26 mouse cellular contexts compared by ENCODE assay signal in the genomic region with DNA sequence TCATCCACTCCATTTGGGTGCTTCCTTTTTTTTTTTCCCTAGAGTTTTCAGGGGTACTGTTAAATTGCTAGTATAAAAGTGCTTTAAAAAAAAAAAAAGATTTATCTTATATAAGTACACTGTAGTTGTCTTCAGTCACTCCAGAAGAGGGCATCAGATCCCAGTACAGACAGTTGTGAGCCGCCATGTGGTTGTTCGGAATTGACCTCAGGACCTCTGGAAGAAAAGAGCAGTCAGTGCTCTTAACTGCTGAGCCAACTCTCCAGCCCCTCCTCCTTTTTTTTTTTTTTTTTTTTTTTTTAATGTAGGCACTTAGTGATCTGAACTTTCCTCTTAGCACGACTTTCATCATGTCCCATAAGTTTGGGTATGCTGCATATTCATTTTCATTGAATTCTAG. TPM values are rescaled to one million over a fixed set of nuclear protein-coding genes. Genes with fewer than 3 reads are reported as not detected.
A peak's percentile ranks its signal among the peaks of the same experiment; 100 is the strongest.
DNase-seq lines count a peak whose midpoint lies in the region; ATAC-seq and TF ChIP-seq lines count a peak whose summit lies in the region.
"Had no signal": no experiment of that assay in that cellular context is flagged by ENCODE, and none has a peak within 500 bp of the region (broad histone marks: within the 10 kb centered on the region; RNA-seq: fewer than 3 reads in every experiment).

No protein-coding gene starts in this region.

- no peak for ATAC-seq in liver, embryonic 14.5 days (ENCODE audit: insufficient read depth)
- no peak for ATAC-seq in stomach, postnatal 0 days (ENCODE audit: low FRiP score, low TSS enrichment)
- ATAC-seq: hindbrain, postnatal 0 days had no signal

- TF ChIP-seq POLR2A in heart, adult 2 months (IDR thresholded peaks at IDR 0.05; ENCODE audit: insufficient read depth, low read depth, low read length) = no peak
- no peak for TF ChIP-seq POLR2A in MEL (IDR thresholded peaks at IDR 0.05; ENCODE audit: control insufficient read depth in 1 of 2, insufficient read depth in 1 of 2, low read depth in 1 of 2, low read length in 2 of 2, poor library complexity in 1 of 2)

- H3K27me3 ChIP-seq in heart, adult 2 months (ENCODE audit: control insufficient read depth, insufficient read depth, low read length) = no peaks in the 10 kb centered on the region
- no peaks in the 10 kb centered on the region for H3K27me3 ChIP-seq in liver, embryonic 14.5 days (ENCODE audit: control insufficient read depth, insufficient read depth, low read length)
- peaks cover 0 to 28% of the 10 kb centered on the region in 2 experiments for H3K27me3 ChIP-seq in MEL (ENCODE audit: control insufficient read depth in 1 of 2, insufficient read depth in 2 of 2, low read length in 2 of 2)
- no peaks in the 10 kb centered on the region for H3K27me3 ChIP-seq in stomach, postnatal 0 days (ENCODE audit: control insufficient read depth, insufficient read depth, low read length)
- H3K27me3 ChIP-seq: embryonic facial prominence, embryonic 13.5 days; stomach, embryonic 15.5 days had no signal

- H3K9ac ChIP-seq in heart, adult 2 months (ENCODE audit: low read depth, low read length) = no peak overlapping the region
- H3K9ac ChIP-seq in liver, embryonic 14.5 days (replicated peaks) = no peak overlapping the region
- H3K9ac ChIP-seq in MEL (ENCODE audit: control insufficient read depth, low read depth, low read length, poor library complexity, severe bottlenecking) = no peak overlapping the region
- no peak overlapping the region for H3K9ac ChIP-seq in stomach, postnatal 0 days (ENCODE audit: low read length)
- H3K9ac ChIP-seq: embryonic facial prominence, embryonic 13.5 days; stomach, embryonic 15.5 days had no signal

- DNase-seq in heart, adult 2 months = no peak
- no peak for DNase-seq in heart, adult 9 months (ENCODE audit: low spot score in 2 of 2)
- DNase-seq in liver, embryonic 14.5 days (ENCODE audit: low read depth in 3 of 3, low spot score in 3 of 3) = no peak
- no peak for DNase-seq in liver
- DNase-seq in MEL (ENCODE audit: low read depth, low spot score) = no peak
- DNase-seq in stomach, postnatal 0 days (ENCODE audit: low spot score) = no peak
- no peak for DNase-seq in right cerebral cortex, postnatal 10 days (ENCODE audit: low spot score in 2 of 2)
- DNase-seq: adrenal gland, postnatal 25 days; cerebellum, adult 2 months; gastrocnemius, postnatal 10 days; heart, postnatal 4 days; kidney, adult 9 months; layer of hippocampus, postnatal 36 days; left cerebral cortex, postnatal 4 days; lung, postnatal 36 days; spleen, adult 18-20 months; thymus, postnatal 14 days had no signal

- H3K36me3 ChIP-seq in heart, adult 2 months (ENCODE audit: control insufficient read depth, insufficient read depth, low read length) = no peaks in the 10 kb centered on the region
- H3K36me3 ChIP-seq in liver, embryonic 14.5 days (replicated peaks; ENCODE audit: control insufficient read depth, insufficient read depth, low read depth) = no peaks in the 10 kb centered on the region
- no peaks in the 10 kb centered on the region for H3K36me3 ChIP-seq in MEL (ENCODE audit: control insufficient read depth in 1 of 2, insufficient read depth in 2 of 2, low read length in 2 of 2)
- H3K36me3 ChIP-seq in stomach, postnatal 0 days (ENCODE audit: control insufficient read depth, insufficient read depth, low read length) = no peaks in the 10 kb centered on the region
- H3K36me3 ChIP-seq: embryonic facial prominence, embryonic 13.5 days; midbrain, embryonic 10.5 days; stomach, embryonic 15.5 days had no signal

- H3K9me3 ChIP-seq in liver, embryonic 14.5 days (ENCODE audit: control insufficient read depth, low read length) = no peaks in the 10 kb centered on the region
- H3K9me3 ChIP-seq in MEL (replicated peaks; ENCODE audit: insufficient read depth, low read length) = no peaks in the 10 kb centered on the region
- H3K9me3 ChIP-seq in stomach, postnatal 0 days (ENCODE audit: control insufficient read depth, low read length) = no peaks in the 10 kb centered on the region
- H3K9me3 ChIP-seq: embryonic facial prominence, embryonic 13.5 days; midbrain, embryonic 10.5 days; stomach, embryonic 15.5 days had no signal

- no peak overlapping the region for H3K27ac ChIP-seq in heart, adult 2 months
- H3K27ac ChIP-seq in liver, embryonic 14.5 days = no peak overlapping the region
- H3K27ac ChIP-seq in MEL (ENCODE audit: control insufficient read depth, low read depth, low read length) = no peak overlapping the region
- H3K27ac ChIP-seq in stomach, postnatal 0 days (replicated peaks) = no peak overlapping the region
- H3K27ac ChIP-seq: embryonic facial prominence, embryonic 13.5 days; hindbrain, postnatal 0 days; midbrain, embryonic 10.5 days; stomach, embryonic 15.5 days had no signal

- no peak overlapping the region for H3K4me2 ChIP-seq in liver, embryonic 14.5 days (ENCODE audit: low read depth)
- no peak overlapping the region for H3K4me2 ChIP-seq in stomach, postnatal 0 days (replicated peaks; ENCODE audit: low read depth)
- H3K4me2 ChIP-seq: embryonic facial prominence, embryonic 13.5 days; stomach, embryonic 15.5 days had no signal

- 45% methylated on average over 3 of the region's 3 CpGs for WGBS in heart, adult 2 months
- 43% methylated on average over 3 of the region's 3 CpGs for WGBS in liver, embryonic 14.5 days (ENCODE audit: insufficient replicate concordance)
- WGBS in stomach, postnatal 0 days = 45% methylated on average over 3 of the region's 3 CpGs

- TF ChIP-seq EP300 in heart, adult 2 months (IDR thresholded peaks at IDR 0.05; ENCODE audit: insufficient read depth, low read depth, low read length) = no peak
- TF ChIP-seq EP300 in liver, embryonic 14.5 days (IDR thresholded peaks at IDR 0.05; ENCODE audit: low read depth) = no peak
- no peak for TF ChIP-seq EP300 in MEL (IDR thresholded peaks at IDR 0.05; ENCODE audit: low read depth in 1 of 2, low read length in 2 of 2)
- no peak for TF ChIP-seq EP300 in stomach, postnatal 0 days (optimal IDR thresholded peaks at IDR 0.05)

- H3K4me1 ChIP-seq in heart, adult 2 months (ENCODE audit: control insufficient read depth, insufficient read depth, low read length) = no peaks in the 10 kb centered on the region
- H3K4me1 ChIP-seq in liver, embryonic 14.5 days (replicated peaks; ENCODE audit: control insufficient read depth in 2 of 2, insufficient read depth in 2 of 2, low read length in 1 of 2) = no peaks in the 10 kb centered on the region
- H3K4me1 ChIP-seq in MEL (ENCODE audit: control insufficient read depth in 1 of 2, insufficient read depth in 2 of 2, low read length in 2 of 2) = no peaks in the 10 kb centered on the region
- no peaks in the 10 kb centered on the region for H3K4me1 ChIP-seq in stomach, postnatal 0 days (replicated peaks; ENCODE audit: control insufficient read depth, insufficient read depth)
- H3K4me1 ChIP-seq: embryonic facial prominence, embryonic 13.5 days; midbrain, embryonic 10.5 days; stomach, embryonic 15.5 days had no signal

- TF ChIP-seq CTCF in heart, adult 2 months (IDR thresholded peaks at IDR 0.05) = peak; percentile 10; the same call in 1 of the 2 replicates
- TF ChIP-seq CTCF in liver, embryonic 14.5 days (IDR thresholded peaks at IDR 0.05; ENCODE audit: low read depth) = peak; percentile 5; the same call in 1 of the 2 replicates
- peak in 2 of 3 experiments; percentile 3 to 14; a peak in 1 of 6 replicates for TF ChIP-seq CTCF in MEL (IDR thresholded peaks at IDR 0.05 in 2 of 3, conservative IDR thresholded peaks at IDR 0.05 in 1 of 3; ENCODE audit: control insufficient read depth in 1 of 3, insufficient read depth in 1 of 3, low read depth in 2 of 3, low read length in 3 of 3, poor library complexity in 1 of 3, severe bottlenecking in 1 of 3)
- peak; percentile 28; the same call in 1 of the 2 replicates for TF ChIP-seq CTCF in stomach, postnatal 0 days (IDR thresholded peaks at IDR 0.05; ENCODE audit: low read depth)

- intact Hi-C loops in heart, adult 2 months (cut with DNase I) = no loop called here

- H3K4me3 ChIP-seq in heart, adult 2 months = no peak overlapping the region
- H3K4me3 ChIP-seq in liver, embryonic 14.5 days (ENCODE audit: insufficient read depth in 1 of 2, low read depth in 2 of 2, low read length in 2 of 2) = no peak overlapping the region
- H3K4me3 ChIP-seq in MEL (ENCODE audit: control insufficient read depth in 1 of 2, insufficient read depth in 1 of 2, low read depth in 2 of 2, low read length in 2 of 2) = no peak overlapping the region
- no peak overlapping the region for H3K4me3 ChIP-seq in stomach, postnatal 0 days (ENCODE audit: low read depth, low read length)
- H3K4me3 ChIP-seq: embryonic facial prominence, embryonic 13.5 days; midbrain, embryonic 10.5 days; stomach, embryonic 15.5 days had no signal

- H3K79me2 ChIP-seq in heart, adult 2 months (replicated peaks; ENCODE audit: control insufficient read depth, insufficient read depth, low read length) = no peaks in the 10 kb centered on the region
- no peaks in the 10 kb centered on the region for H3K79me2 ChIP-seq in MEL (ENCODE audit: control insufficient read depth, insufficient read depth, low read length, poor library complexity)

- no peak for TF ChIP-seq RAD21 in MEL (IDR thresholded peaks at IDR 0.05; ENCODE audit: low read depth, low read length)

RNA-seq across cellular contexts. Expression of a gene that starts 6.8 kb away (rescaled TPM):
- total RNA-seq in heart, adult 2 months (2021) = not detected
- polyA plus RNA-seq in heart, adult 2 months (2012; rRNA removed) = 0.15 TPM in 1 of 2 replicates, not detected in the other
- polyA plus RNA-seq in liver, embryonic 14.5 days (2012; rRNA removed) = 0.03 TPM in 1 of 2 replicates, not detected in the other
- not detected in 2 replicates for polyA plus RNA-seq in liver, embryonic 14.5 days (2014; fragmentation: Nextera tagmentation; extraction: Ambion mirVana)
- total RNA-seq in MEL (2012; rRNA removed) = not detected in 2 replicates
- not detected for polyA plus RNA-seq in MEL (2012; ENCODE audit: insufficient read depth in 1 of 2, insufficient read length in 2 of 2, low read depth in 1 of 2, low replicate concordance in 2 of 2, missing spikeins in 1 of 2)
- 0.07 and 0.18 TPM in 2 replicates for polyA plus RNA-seq in stomach, postnatal 0 days (2015; fragmentation: Nextera tagmentation; extraction: Ambion mirVana)
- total RNA-seq: adrenal gland, postnatal 25 days; gastrocnemius, postnatal 10 days; heart, adult 8-10 months had no signal
- polyA plus RNA-seq: C2C12; large intestine, adult 2 months; liver, embryonic 16.5 days; stomach, embryonic 15.5 days had no signal

RNA-seq across cellular contexts. Expression of a gene that starts 8.8 kb away (rescaled TPM):
- total RNA-seq in heart, adult 2 months (2021) = 1 to 10 TPM; 3.1 to 4.3 TPM
- 10.0 and 21.2 TPM in 2 replicates for polyA plus RNA-seq in heart, adult 2 months (2012; rRNA removed)
- polyA plus RNA-seq in liver, embryonic 14.5 days (2012; rRNA removed) = 10.5 and 12.8 TPM in 2 replicates
- polyA plus RNA-seq in liver, embryonic 14.5 days (2014; fragmentation: Nextera tagmentation; extraction: Ambion mirVana) = 9.0 and 9.1 TPM in 2 replicates
- total RNA-seq in MEL (2012; rRNA removed) = 17.2 and 22.4 TPM in 2 replicates
- polyA plus RNA-seq in MEL (2012; ENCODE audit: insufficient read depth in 1 of 2, insufficient read length in 2 of 2, low read depth in 1 of 2, low replicate concordance in 2 of 2, missing spikeins in 1 of 2) = 100 to 1,000 TPM in 1 of 2 experiments, not detected in 1; 111 TPM
- polyA plus RNA-seq in stomach, postnatal 0 days (2015; fragmentation: Nextera tagmentation; extraction: Ambion mirVana) = 1.5 and 1.8 TPM in 2 replicates

RNA-seq across cellular contexts. Expression of a gene that starts 29.6 kb away (rescaled TPM):
- not detected for total RNA-seq in heart, adult 2 months (2021)
- polyA plus RNA-seq in heart, adult 2 months (2012; rRNA removed) = 0.38 and 0.55 TPM in 2 replicates
- not detected in 2 replicates for polyA plus RNA-seq in liver, embryonic 14.5 days (2012; rRNA removed)
- not detected in 2 replicates for polyA plus RNA-seq in liver, embryonic 14.5 days (2014; fragmentation: Nextera tagmentation; extraction: Ambion mirVana)
- total RNA-seq in MEL (2012; rRNA removed) = not detected in 2 replicates
- not detected for polyA plus RNA-seq in MEL (2012; ENCODE audit: insufficient read depth in 1 of 2, insufficient read length in 2 of 2, low read depth in 1 of 2, low replicate concordance in 2 of 2, missing spikeins in 1 of 2)
- polyA plus RNA-seq in stomach, postnatal 0 days (2015; fragmentation: Nextera tagmentation; extraction: Ambion mirVana) = not detected in 2 replicates
- total RNA-seq: adrenal gland, postnatal 25 days; gastrocnemius, postnatal 10 days; heart, adult 8-10 months; heart, postnatal 4 days; hindbrain, postnatal 0 days; layer of hippocampus, postnatal 36 days; left cerebral cortex, postnatal 4 days had no signal
- polyA plus RNA-seq: C2C12; cerebellum, adult 2 months; embryonic facial prominence, embryonic 13.5 days; hindbrain, postnatal 0 days; large intestine, adult 2 months; liver, embryonic 16.5 days; midbrain, embryonic 10.5 days; neural tube, embryonic 11.5 days; stomach, embryonic 15.5 days had no signal

RNA-seq across cellular contexts. Expression of a gene that starts 32.1 kb away (rescaled TPM):
- 10 to 100 TPM in 1 of 2 experiments, 1 to 10 TPM in 1; 6.2 to 10.8 TPM for total RNA-seq in heart, adult 2 months (2021)
- polyA plus RNA-seq in heart, adult 2 months (2012; rRNA removed) = 13.1 and 14.0 TPM in 2 replicates
- polyA plus RNA-seq in liver, embryonic 14.5 days (2012; rRNA removed) = 7.9 and 10.0 TPM in 2 replicates
- 4.1 and 4.5 TPM in 2 replicates for polyA plus RNA-seq in liver, embryonic 14.5 days (2014; fragmentation: Nextera tagmentation; extraction: Ambion mirVana)
- 0.19 TPM in 1 of 2 replicates, not detected in the other for total RNA-seq in MEL (2012; rRNA removed)
- under 1 TPM in 1 of 2 experiments, not detected in 1; 0.38 TPM for polyA plus RNA-seq in MEL (2012; ENCODE audit: insufficient read depth in 1 of 2, insufficient read length in 2 of 2, low read depth in 1 of 2, low replicate concordance in 2 of 2, missing spikeins in 1 of 2)
- 26.8 and 29.5 TPM in 2 replicates for polyA plus RNA-seq in stomach, postnatal 0 days (2015; fragmentation: Nextera tagmentation; extraction: Ambion mirVana)

RNA-seq across cellular contexts. Expression of a gene that starts 35.7 kb away (rescaled TPM):
- total RNA-seq in heart, adult 2 months (2021) = not detected
- 0.37 and 0.73 TPM in 2 replicates for polyA plus RNA-seq in heart, adult 2 months (2012; rRNA removed)
- polyA plus RNA-seq in liver, embryonic 14.5 days (2012; rRNA removed) = 1.1 and 1.5 TPM in 2 replicates
- polyA plus RNA-seq in liver, embryonic 14.5 days (2014; fragmentation: Nextera tagmentation; extraction: Ambion mirVana) = 2.1 and 2.6 TPM in 2 replicates
- 8.5 and 9.2 TPM in 2 replicates for total RNA-seq in MEL (2012; rRNA removed)
- polyA plus RNA-seq in MEL (2012; ENCODE audit: insufficient read depth in 1 of 2, insufficient read length in 2 of 2, low read depth in 1 of 2, low replicate concordance in 2 of 2, missing spikeins in 1 of 2) = 10 to 100 TPM in 1 of 2 experiments, not detected in 1; 32.0 TPM
- 48.4 TPM in 2 replicates for polyA plus RNA-seq in stomach, postnatal 0 days (2015; fragmentation: Nextera tagmentation; extraction: Ambion mirVana)
- total RNA-seq: adrenal gland, postnatal 25 days; gastrocnemius, postnatal 10 days; heart, adult 8-10 months; heart, postnatal 4 days had no signal
